Mouse (Mus musculus) MEL (cell line): Measurements from ENCODE around the gene Zic4. TPM values are rescaled to one million over a fixed set of nuclear protein-coding genes. Genes with fewer than 3 reads are reported as not detected.

ENCODE experiments used
- DNase-seq: peaks from one replicate; pipeline ENCODE4 v3.0.0; 2011; ENCODE audit warnings: low read depth, low spot score
- H3K27ac ChIP-seq: 2 replicates; pipeline ENCODE4 v1.5.1; 2012; ENCODE audit warnings: low read depth, mild to moderate bottlenecking, control low read depth, low read length, moderate library complexity; ENCODE audit not compliant: control insufficient read depth
- H3K27me3 ChIP-seq, 2 experiments: fragments of 150-350 bp in 1 of 2; sonication (generic) in 1 of 2; 2 replicates each; pipeline ENCODE4 v1.6.1; 2012; ENCODE audit warnings: low read length in 2 of 2, mild to moderate bottlenecking in 2 of 2, improper control_type of control experiment in 1 of 2, moderate library complexity in 1 of 2; ENCODE audit not compliant: insufficient read depth in 2 of 2, control insufficient read depth in 1 of 2
- H3K36me3 ChIP-seq, 2 experiments: 2 replicates each; pipeline ENCODE4 v1.6.1; 2012 to 2014; ENCODE audit warnings: low read length in 2 of 2, improper control_type of control experiment in 1 of 2, inconsistent platforms in 1 of 2, mild to moderate bottlenecking in 1 of 2; ENCODE audit not compliant: insufficient read depth in 2 of 2, control insufficient read depth in 1 of 2
- H3K4me1 ChIP-seq, 2 experiments: fragments of 150-350 bp in 1 of 2; sonication (generic) in 1 of 2; 2 replicates each; pipeline ENCODE4 v1.6.1; 2012; ENCODE audit warnings: low read length in 2 of 2, improper control_type of control experiment in 1 of 2, mild to moderate bottlenecking in 1 of 2; ENCODE audit not compliant: insufficient read depth in 2 of 2, control insufficient read depth in 1 of 2
- H3K4me3 ChIP-seq, 2 experiments: fragments of 150-350 bp in 1 of 2; sonication (generic) in 1 of 2; 2 replicates each; pipeline ENCODE4 v1.5.1; 2012; ENCODE audit warnings: low read depth in 2 of 2, low read length in 2 of 2, mild to moderate bottlenecking in 2 of 2, moderate library complexity in 2 of 2, control low read depth in 1 of 2, improper control_type of control experiment in 1 of 2; ENCODE audit not compliant: control insufficient read depth in 1 of 2, insufficient read depth in 1 of 2
- H3K79me2 ChIP-seq: 2 replicates; pipeline ENCODE4 v1.6.1; 2012; ENCODE audit warnings: mild to moderate bottlenecking, low read length, moderate library complexity; ENCODE audit not compliant: control insufficient read depth, poor library complexity, insufficient read depth
- H3K9ac ChIP-seq: 2 replicates; pipeline ENCODE4 v1.6.1; 2012; ENCODE audit warnings: low read depth, mild to moderate bottlenecking, control low read depth, low read length, moderate library complexity; ENCODE audit not compliant: control insufficient read depth, poor library complexity, severe bottlenecking
- H3K9me3 ChIP-seq: fragments of 150-350 bp; sonication (generic); replicated peaks from 2 replicates; pipeline ENCODE4 v1.6.1; 2012; ENCODE audit warnings: mild to moderate bottlenecking, low read length, improper control_type of control experiment, moderate library complexity; ENCODE audit not compliant: insufficient read depth
- CHD1 ChIP-seq: IDR thresholded peaks from 2 replicates; pipeline ENCODE4 v1.6.1; 2012; ENCODE audit warnings: low read depth, mild to moderate bottlenecking, inconsistent platforms, low read length, improper control_type of control experiment
- CHD2 ChIP-seq: IDR thresholded peaks from 2 replicates; pipeline ENCODE4 v1.6.1; 2011; ENCODE audit warnings: low read length, improper control_type of control experiment
- CTCF ChIP-seq, 3 experiments: IDR thresholded peaks in 2 of 3; conservative IDR thresholded peaks in 1 of 3; 2 replicates each; pipeline ENCODE4 v1.5.1; 2011 to 2012; ENCODE audit warnings: low read length in 3 of 3, low read depth in 2 of 3, mild to moderate bottlenecking in 2 of 3, improper control_type of control experiment in 1 of 3, inconsistent platforms in 1 of 3, mixed read lengths in 1 of 3, moderate library complexity in 1 of 3; ENCODE audit not compliant: control insufficient read depth in 1 of 3, insufficient read depth in 1 of 3, poor library complexity in 1 of 3, severe bottlenecking in 1 of 3
- EP300 ChIP-seq, 2 experiments: IDR thresholded peaks; 2 replicates each; pipeline ENCODE4 v1.6.1; 2011; ENCODE audit warnings: improper control_type of control experiment in 2 of 2, low read length in 2 of 2, low read depth in 1 of 2, mild to moderate bottlenecking in 1 of 2
- ETS1 ChIP-seq: IDR thresholded peaks from 2 replicates; pipeline ENCODE4 v1.6.1; 2012; ENCODE audit warnings: low read depth, mild to moderate bottlenecking, inconsistent platforms, low read length, improper control_type of control experiment, moderate library complexity
- JUND ChIP-seq: IDR thresholded peaks from 2 replicates; pipeline ENCODE4 v1.6.1; 2011; ENCODE audit warnings: low read depth, mild to moderate bottlenecking, improper control_type of control experiment, low read length
- KAT2A ChIP-seq: conservative IDR thresholded peaks from 2 replicates; pipeline ENCODE4 v1.6.1; 2012; ENCODE audit warnings: low read depth, low read length, improper control_type of control experiment, inconsistent platforms
- MAX ChIP-seq: IDR thresholded peaks from 2 replicates; pipeline ENCODE4 v1.6.1; 2011; ENCODE audit warnings: low read length, improper control_type of control experiment
- MAZ ChIP-seq: IDR thresholded peaks from 2 replicates; pipeline ENCODE4 v1.6.1; 2012; ENCODE audit warnings: low read depth, mild to moderate bottlenecking, inconsistent platforms, low read length, improper control_type of control experiment
- MXI1 ChIP-seq: IDR thresholded peaks from 2 replicates; pipeline ENCODE4 v1.6.1; 2011; ENCODE audit warnings: mild to moderate bottlenecking, low read depth, low read length, improper control_type of control experiment
- MYC ChIP-seq: IDR thresholded peaks from 2 replicates; pipeline ENCODE4 v1.6.1; 2011; ENCODE audit warnings: low read depth, mild to moderate bottlenecking, low read length, improper control_type of control experiment, moderate library complexity
- POLR2AphosphoS2 ChIP-seq: IDR thresholded peaks from 2 replicates; pipeline ENCODE4 v1.6.1; 2011; ENCODE audit warnings: low read length, improper control_type of control experiment
- POLR2AphosphoS5 ChIP-seq: IDR thresholded peaks from 2 replicates; pipeline ENCODE4 v1.6.1; 2012; ENCODE audit warnings: low read depth, borderline replicate concordance, mild to moderate bottlenecking, inconsistent platforms, low read length, moderate library complexity, mixed read lengths
- TBP ChIP-seq: IDR thresholded peaks from 2 replicates; pipeline ENCODE4 v1.8.0; 2011; ENCODE audit warnings: low read depth, low read length, improper control_type of control experiment
- TCF12 ChIP-seq: IDR thresholded peaks from 2 replicates; pipeline ENCODE4 v1.6.1; 2014; ENCODE audit warnings: low read depth, mild to moderate bottlenecking, inconsistent platforms, low read length, improper control_type of control experiment, moderate library complexity
- USF1 ChIP-seq: IDR thresholded peaks from 2 replicates; pipeline ENCODE4 v1.6.1; 2014; ENCODE audit warnings: low read depth, mild to moderate bottlenecking, inconsistent platforms, low read length, improper control_type of control experiment, moderate library complexity
- USF2 ChIP-seq, 2 experiments: IDR thresholded peaks; 2 replicates each; pipeline ENCODE4 v1.6.1; 2011 to 2012; ENCODE audit warnings: improper control_type of control experiment in 2 of 2, low read length in 2 of 2, borderline replicate concordance in 1 of 2, inconsistent platforms in 1 of 2, low read depth in 1 of 2, mild to moderate bottlenecking in 1 of 2; ENCODE audit not compliant: insufficient read depth in 1 of 2
- ZC3H11A ChIP-seq: IDR thresholded peaks from 2 replicates; pipeline ENCODE4 v1.6.1; 2012; ENCODE audit warnings: low read depth, mild to moderate bottlenecking, inconsistent platforms, low read length, improper control_type of control experiment
- ZKSCAN1 ChIP-seq: IDR thresholded peaks from 2 replicates; pipeline ENCODE4 v1.6.1; 2012; ENCODE audit warnings: low read depth, mild to moderate bottlenecking, inconsistent platforms, low read length, improper control_type of control experiment, moderate library complexity
- polyA plus RNA-seq, 2 experiments: library from polyadenylated mRNA; stranded (reverse) in 1 of 2; unstranded in 1 of 2; fragments of >175 nt in 1 of 2; fragments of >200 nt in 1 of 2; gene quantifications; 2 replicates each; pipeline versions ENCODE4 v1.2.1 to v1.2.4; 2012; ENCODE audit warnings: low replicate concordance in 2 of 2, low read depth in 1 of 2; ENCODE audit not compliant: insufficient read length in 2 of 2, insufficient read depth in 1 of 2, missing spikeins in 1 of 2
- total RNA-seq: library from RNA; depleted of rRNA; stranded (reverse); fragments of 300-350 nt; gene quantifications from 2 replicates; pipeline ENCODE4 v1.2.3, GENCODE M21; 2012

Gene Zic4
- total and polyA plus RNA-seq, 3 experiments: not detected

DNA sequence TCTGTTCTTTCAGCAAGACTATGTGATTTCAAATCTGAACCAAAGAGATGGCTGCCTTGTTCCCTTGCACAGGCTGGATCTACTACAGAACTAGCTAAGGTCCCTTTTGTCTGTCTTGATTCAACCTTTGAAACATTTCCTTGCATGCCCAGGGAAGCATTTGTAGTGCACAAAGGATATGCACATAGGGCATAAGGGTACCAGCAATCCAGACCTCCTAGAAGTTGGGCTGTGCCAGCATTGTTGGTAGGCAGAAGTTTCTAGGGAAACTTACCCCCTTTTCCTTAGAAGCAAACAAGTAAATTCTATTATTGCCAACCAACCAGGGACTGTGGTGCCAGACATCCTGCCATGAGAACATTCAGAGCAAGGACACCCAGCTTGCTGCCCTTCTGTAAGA is 8.8 kb downstream of the Zic4 start (continued):
- no peak for TF ChIP-seq KAT2A

- no peak overlapping the region for H3K27ac ChIP-seq
- H3K4me3 ChIP-seq: no peak overlapping the region
- no peak overlapping the region for H3K9ac ChIP-seq
- H3K27me3 ChIP-seq: no peaks in the 10 kb centered on the region
- no peaks in the 10 kb centered on the region for H3K4me1 ChIP-seq
- no peaks in the 10 kb centered on the region for H3K79me2 ChIP-seq
- no peaks in the 10 kb centered on the region for H3K9me3 ChIP-seq
- DNase-seq: no peak
- H3K36me3 ChIP-seq: no peaks in the 10 kb centered on the region
- TF ChIP-seq MAZ: no peak
- TF ChIP-seq MXI1: no peak
- no peak for TF ChIP-seq ZC3H11A
- TF ChIP-seq USF2 (IDR thresholded peaks at IDR 0.05; ENCODE audit: borderline replicate concordance in 1 of 2, insufficient read depth in 1 of 2, low read depth in 1 of 2, low read length in 2 of 2): no peak
- no peak for TF ChIP-seq USF1
- no peak for TF ChIP-seq ETS1
- TF ChIP-seq MAX: no peak
- TF ChIP-seq CTCF (IDR thresholded peaks at IDR 0.05 in 2 of 3, conservative IDR thresholded peaks at IDR 0.05 in 1 of 3; ENCODE audit: control insufficient read depth in 1 of 3, insufficient read depth in 1 of 3, low read depth in 2 of 3, low read length in 3 of 3, poor library complexity in 1 of 3, severe bottlenecking in 1 of 3): no peak
- TF ChIP-seq TCF12: no peak
- no peak for TF ChIP-seq KAT2A
- no peak for TF ChIP-seq ZKSCAN1
- TF ChIP-seq POLR2AphosphoS5: no peak
- no peak for TF ChIP-seq EP300 (IDR thresholded peaks at IDR 0.05; ENCODE audit: low read depth in 1 of 2, low read length in 2 of 2)
- TF ChIP-seq TBP: no peak
- TF ChIP-seq CHD1: no peak
Measured at GRCm38 (mm10) chr9:91371608-91372007, 9.4 kb downstream of the Zic4 start.

DNA sequence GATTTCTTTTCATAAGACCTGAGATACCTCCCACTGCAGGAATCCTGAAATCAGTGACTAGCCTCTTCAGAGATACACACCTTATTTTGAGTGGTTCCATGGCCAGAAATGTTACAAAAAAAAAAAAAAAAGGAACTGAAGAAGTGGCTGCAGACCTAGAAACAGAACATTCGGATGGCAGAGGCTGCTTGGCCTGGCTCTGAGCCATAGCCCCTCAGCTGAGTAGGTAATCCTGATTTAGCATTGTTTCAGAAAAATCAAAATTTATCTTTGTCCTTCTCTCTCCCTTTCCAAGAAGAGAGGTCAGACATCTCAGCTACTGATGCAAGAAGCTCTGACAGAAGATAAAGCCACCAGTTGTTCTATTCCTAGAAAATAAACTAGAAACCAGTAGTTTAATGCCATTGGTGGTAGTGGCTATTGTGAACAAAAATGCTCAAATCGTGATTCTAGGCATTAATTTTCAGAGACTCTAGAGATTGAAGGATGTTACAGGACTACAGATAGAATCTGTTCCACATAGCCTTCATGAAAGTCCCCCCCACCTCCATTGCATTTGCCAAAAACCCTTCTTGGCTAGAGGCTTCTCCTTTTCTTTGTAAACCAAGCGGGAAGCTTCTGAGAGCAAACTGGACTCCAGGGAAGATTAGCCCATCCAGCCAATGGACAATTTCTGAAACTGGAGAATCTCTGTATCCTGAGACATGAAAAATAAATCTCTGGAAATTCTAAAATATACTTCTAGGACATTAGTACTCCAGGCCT is 11.8 kb downstream of the Zic4 start:
- H3K79me2 ChIP-seq: no peaks in the 10 kb centered on the region
- no peak overlapping the region for H3K27ac ChIP-seq
- no peaks in the 10 kb centered on the region for H3K36me3 ChIP-seq
- H3K27me3 ChIP-seq: no peaks in the 10 kb centered on the region
- H3K4me3 ChIP-seq: no peak overlapping the region
- H3K9me3 ChIP-seq: no peaks in the 10 kb centered on the region
- H3K9ac ChIP-seq: no peak overlapping the region
- DNase-seq: no peak
- no peaks in the 10 kb centered on the region for H3K4me1 ChIP-seq
- no peak for TF ChIP-seq MXI1
- no peak for TF ChIP-seq JUND
- TF ChIP-seq POLR2AphosphoS2: no peak
- TF ChIP-seq ZC3H11A: no peak
- no peak for TF ChIP-seq KAT2A
- no peak for TF ChIP-seq CHD2
- no peak for TF ChIP-seq POLR2AphosphoS5
- TF ChIP-seq ZKSCAN1: no peak
- TF ChIP-seq MYC: no peak
